Mouse (Mus musculus): Measurements from ENCODE around the gene Hspb6.

DNA sequence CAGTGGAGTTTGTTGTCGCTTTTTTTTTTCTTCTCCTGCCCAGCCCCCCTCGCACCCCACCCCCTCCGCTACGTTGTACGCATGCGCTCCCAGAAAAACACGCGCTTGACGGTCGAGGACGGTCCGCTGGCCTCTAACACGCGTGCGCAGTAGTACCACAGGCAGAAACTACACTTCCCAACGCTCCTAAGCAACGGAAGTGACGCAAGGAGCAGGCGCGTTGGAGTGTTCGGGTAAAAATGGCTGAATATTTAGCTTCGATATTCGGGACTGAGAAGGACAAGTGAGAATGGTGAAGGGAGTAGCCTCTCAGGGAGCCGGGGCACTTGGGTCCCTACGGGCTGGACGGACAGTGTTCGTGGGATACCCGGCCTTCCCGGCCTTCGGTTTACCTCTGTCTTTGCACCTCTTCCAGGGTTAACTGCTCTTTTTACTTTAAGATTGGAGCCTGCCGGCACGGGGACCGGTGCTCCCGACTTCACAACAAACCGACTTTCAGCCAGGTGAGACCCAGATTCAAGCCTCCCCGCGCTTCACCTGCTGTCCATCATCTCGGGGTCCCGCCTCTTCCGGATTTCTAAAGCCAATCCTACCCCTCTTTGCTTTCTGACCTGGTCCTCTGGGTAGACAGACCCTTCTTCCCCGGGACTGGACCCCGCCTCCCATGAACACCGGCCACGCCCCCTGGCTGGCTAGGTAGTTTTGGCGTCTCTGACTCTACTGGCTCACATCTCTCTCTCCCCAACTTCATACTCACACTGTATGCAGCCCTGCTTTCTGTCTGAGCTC is 11.3 kb downstream of the Hspb6 start, which contains the start of the genes U2af1l4, Gm49396 and Psenen:
- TF ChIP-seq CTCF (IDR thresholded peaks at IDR 0.05; ENCODE audit: low read depth, low read length) (no peak), GATA1 (IDR thresholded peaks at IDR 0.05; ENCODE audit: borderline replicate concordance, low read length) (no peak)

Data from G1E (cell line).